Comparison of ENCODE assay signal across 9 mouse cellular contexts in the genomic region with DNA sequence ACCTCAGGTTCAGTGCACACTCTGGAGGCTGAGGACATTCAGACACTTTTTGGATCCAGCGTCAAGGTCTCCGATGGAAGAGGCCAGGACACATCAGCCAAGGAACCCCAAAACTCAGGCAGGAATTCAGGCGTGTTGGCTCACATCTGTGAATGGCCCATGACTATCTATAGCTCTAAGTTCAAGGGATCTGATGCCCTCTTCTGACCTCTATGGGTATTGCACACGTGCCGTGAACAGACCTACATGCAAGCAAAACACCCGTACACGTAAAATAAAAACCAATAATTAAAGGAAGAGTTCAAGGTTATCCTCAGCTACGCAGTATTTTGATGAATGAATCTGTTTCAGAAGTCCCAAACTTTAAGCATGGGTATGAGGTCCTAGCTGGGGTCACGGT. TPM values are rescaled to one million over a fixed set of nuclear protein-coding genes. Genes with fewer than 3 reads are reported as not detected.
A peak's percentile ranks its signal among the peaks of the same experiment; 100 is the strongest.
DNase-seq lines count a peak whose midpoint lies in the region; ATAC-seq and TF ChIP-seq lines count a peak whose summit lies in the region.
"Had no signal": no experiment of that assay in that cellular context is flagged by ENCODE, and none has a peak within 500 bp of the region (broad histone marks: within the 10 kb centered on the region; RNA-seq: fewer than 3 reads in every experiment).

No protein-coding gene starts in this region.

- peak; percentile 45 for DNase-seq in hindbrain, postnatal 0 days (ENCODE audit: low spot score)
- peak; percentile 56 to 62 for DNase-seq in B cell, adult 2 months
- peak; percentile 36 for DNase-seq in T-cell, adult 2 months (ENCODE audit: low spot score)
- peak; percentile 53 for DNase-seq in lung, postnatal 36 days
- DNase-seq in MN1 (ENCODE audit: low spot score): no peak
- DNase-seq: liver, embryonic 13.5 days had no signal

- H3K4me3 ChIP-seq in hindbrain, postnatal 0 days (ENCODE audit: low read length): no peak overlapping the region
- no peak overlapping the region for H3K4me3 ChIP-seq in hindbrain, embryonic 12.5 days
- H3K4me3 ChIP-seq in forebrain, embryonic 13.5 days: no peak overlapping the region
- H3K4me3 ChIP-seq in neural tube, embryonic 15.5 days (replicated peaks): no peak overlapping the region
- H3K4me3 ChIP-seq: liver, embryonic 13.5 days had no signal

- no peak overlapping the region for H3K9ac ChIP-seq in hindbrain, postnatal 0 days (replicated peaks; ENCODE audit: low read length)
- no peak overlapping the region for H3K9ac ChIP-seq in hindbrain, embryonic 12.5 days
- H3K9ac ChIP-seq in forebrain, embryonic 13.5 days: no peak overlapping the region
- no peak overlapping the region for H3K9ac ChIP-seq in neural tube, embryonic 15.5 days (replicated peaks)
- H3K9ac ChIP-seq: liver, embryonic 13.5 days had no signal

- H3K4me2 ChIP-seq in hindbrain, postnatal 0 days (ENCODE audit: low read depth, low read length): no peak overlapping the region
- no peak overlapping the region for H3K4me2 ChIP-seq in hindbrain, embryonic 12.5 days (replicated peaks)
- H3K4me2 ChIP-seq in forebrain, embryonic 13.5 days: no peak overlapping the region
- H3K4me2 ChIP-seq in neural tube, embryonic 15.5 days: no peak overlapping the region
- H3K4me2 ChIP-seq: liver, embryonic 13.5 days had no signal

- peak; percentile 59 for TF ChIP-seq CTCF in hindbrain, postnatal 0 days (IDR thresholded peaks at IDR 0.05; ENCODE audit: low read depth)

- H3K4me1 ChIP-seq in hindbrain, postnatal 0 days (ENCODE audit: insufficient read depth, low read length): no peaks in the 10 kb centered on the region
- H3K4me1 ChIP-seq in hindbrain, embryonic 12.5 days: no peaks in the 10 kb centered on the region
- peaks cover 9% of the 10 kb centered on the region for H3K4me1 ChIP-seq in forebrain, embryonic 13.5 days
- no peaks in the 10 kb centered on the region for H3K4me1 ChIP-seq in neural tube, embryonic 15.5 days
- H3K4me1 ChIP-seq: liver, embryonic 13.5 days had no signal

- WGBS in hindbrain, postnatal 0 days: 84% methylated on average over 9 of the region's 9 CpGs
- 86% methylated on average over 9 of the region's 9 CpGs for WGBS in hindbrain, embryonic 12.5 days
- 84% methylated on average over 9 of the region's 9 CpGs for WGBS in forebrain, embryonic 13.5 days
- WGBS in neural tube, embryonic 15.5 days: 88% methylated on average over 9 of the region's 9 CpGs

- H3K27me3 ChIP-seq in hindbrain, postnatal 0 days (ENCODE audit: insufficient read depth, low read length): 0 out of 2 replicates have a peak, but pooled peaks cover under 1% of the 10 kb centered on the region
- H3K27me3 ChIP-seq in hindbrain, embryonic 12.5 days: no peaks in the 10 kb centered on the region
- no peaks in the 10 kb centered on the region for H3K27me3 ChIP-seq in forebrain, embryonic 13.5 days
- H3K27me3 ChIP-seq in neural tube, embryonic 15.5 days (replicated peaks): no peaks in the 10 kb centered on the region
- H3K27me3 ChIP-seq: liver, embryonic 13.5 days had no signal

- no peaks in the 10 kb centered on the region for H3K36me3 ChIP-seq in hindbrain, postnatal 0 days (ENCODE audit: insufficient read depth, low read length)
- H3K36me3 ChIP-seq in hindbrain, embryonic 12.5 days: no peaks in the 10 kb centered on the region
- H3K36me3 ChIP-seq in forebrain, embryonic 13.5 days (ENCODE audit: poor library complexity, severe bottlenecking): no peaks in the 10 kb centered on the region
- no peaks in the 10 kb centered on the region for H3K36me3 ChIP-seq in neural tube, embryonic 15.5 days

- no peak overlapping the region for H3K27ac ChIP-seq in hindbrain, postnatal 0 days
- H3K27ac ChIP-seq in hindbrain, embryonic 12.5 days: no peak overlapping the region
- H3K27ac ChIP-seq in forebrain, embryonic 13.5 days: no peak overlapping the region
- H3K27ac ChIP-seq in neural tube, embryonic 15.5 days (replicated peaks): no peak overlapping the region
- H3K27ac ChIP-seq: liver, embryonic 13.5 days had no signal

- H3K9me3 ChIP-seq in hindbrain, postnatal 0 days (ENCODE audit: low read length): no peaks in the 10 kb centered on the region
- H3K9me3 ChIP-seq in hindbrain, embryonic 12.5 days (replicated peaks): no peaks in the 10 kb centered on the region
- H3K9me3 ChIP-seq in forebrain, embryonic 13.5 days (replicated peaks): no peaks in the 10 kb centered on the region
- H3K9me3 ChIP-seq in neural tube, embryonic 15.5 days (replicated peaks): no peaks in the 10 kb centered on the region
- H3K9me3 ChIP-seq: liver, embryonic 13.5 days had no signal

- no peak for ATAC-seq in hindbrain, postnatal 0 days
- ATAC-seq in hindbrain, embryonic 12.5 days (ENCODE audit: low FRiP score): no peak
- ATAC-seq in forebrain, embryonic 13.5 days: no peak
- no peak for ATAC-seq in neural tube, embryonic 15.5 days (ENCODE audit: low FRiP score)

RNA-seq across cellular contexts. Expression of gene Uqcc2, which starts 27.0 kb away (rescaled TPM):
- 230 and 283 TPM in 2 replicates for total RNA-seq in hindbrain, postnatal 0 days (2014; rRNA removed)
- 427 and 445 TPM in 2 replicates for polyA plus RNA-seq in hindbrain, postnatal 0 days (2015; fragmentation: Nextera tagmentation; extraction: Ambion mirVana)
- 263 and 312 TPM in 2 replicates for polyA plus RNA-seq in hindbrain, embryonic 12.5 days (2016; fragmentation: Nextera tagmentation; extraction: Ambion mirVana)
- 310 and 318 TPM in 2 replicates for polyA plus RNA-seq in forebrain, embryonic 13.5 days (2015; fragmentation: Nextera tagmentation; extraction: Ambion mirVana)
- polyA plus RNA-seq in neural tube, embryonic 15.5 days (2015; fragmentation: Nextera tagmentation; extraction: Ambion mirVana): 349 and 390 TPM in 2 replicates

RNA-seq across cellular contexts. Expression of gene Itpr3, which starts 49.6 kb away (rescaled TPM):
- 2.3 and 4.0 TPM in 2 replicates for total RNA-seq in hindbrain, postnatal 0 days (2014; rRNA removed)
- 0.58 TPM in 2 replicates for polyA plus RNA-seq in hindbrain, postnatal 0 days (2015; fragmentation: Nextera tagmentation; extraction: Ambion mirVana)
- 2.5 and 2.8 TPM in 2 replicates for polyA plus RNA-seq in hindbrain, embryonic 12.5 days (2016; fragmentation: Nextera tagmentation; extraction: Ambion mirVana)
- polyA plus RNA-seq in forebrain, embryonic 13.5 days (2015; fragmentation: Nextera tagmentation; extraction: Ambion mirVana): 0.41 and 0.52 TPM in 2 replicates
- polyA plus RNA-seq in neural tube, embryonic 15.5 days (2015; fragmentation: Nextera tagmentation; extraction: Ambion mirVana): 0.82 and 2.9 TPM in 2 replicates
